Mouse (Mus musculus) intestine, embryonic 14.5 days (tissue): Measurements from ENCODE around the gene Taok2. TPM values are rescaled to one million over a fixed set of nuclear protein-coding genes. Genes with fewer than 3 reads are reported as not detected.

Source experiments
- ATAC-seq: fragments of 200-750 bp; cut with Nextera tagmentation; replicated peaks from 2 replicates; pipeline ENCODE4 v1.8.0; 2017; ENCODE audit warnings: low read depth, moderate number of reproducible peaks, moderate TSS enrichment, moderate library complexity; ENCODE audit not compliant: low FRiP score, low TSS enrichment
- DNase-seq: peaks from one replicate; pipeline ENCODE4 v3.0.0-alpha.2; 2018; ENCODE audit warnings: low spot score
- H3K27ac ChIP-seq: fragments of 300-500 bp; sonication (generic); 2 replicates; pipeline ENCODE4 v1.5.1; 2014; ENCODE audit warnings: low read depth, mild to moderate bottlenecking, control low read depth
- H3K27me3 ChIP-seq: fragments of 300-500 bp; sonication (generic); replicated peaks from 2 replicates; pipeline ENCODE4 v1.6.1; 2014; ENCODE audit warnings: low read length, control low read depth; ENCODE audit not compliant: control insufficient read depth, insufficient read depth
- H3K36me3 ChIP-seq: fragments of 300-500 bp; sonication (generic); 2 replicates; pipeline ENCODE4 v1.6.1; 2014; ENCODE audit warnings: low read length, control low read depth; ENCODE audit not compliant: control insufficient read depth, insufficient read depth
- H3K4me1 ChIP-seq: fragments of 300-500 bp; sonication (generic); replicated peaks from 2 replicates; pipeline ENCODE4 v1.6.1; 2014; ENCODE audit warnings: low read length, control low read depth, mixed read lengths; ENCODE audit not compliant: control insufficient read depth, insufficient read depth
- H3K4me2 ChIP-seq: fragments of 300-500 bp; sonication (generic); 2 replicates; pipeline ENCODE4 v1.6.1; 2014; ENCODE audit warnings: low read length
- H3K4me3 ChIP-seq: fragments of 300-500 bp; sonication (generic); 2 replicates; pipeline ENCODE4 v1.5.1; 2014; ENCODE audit warnings: low read depth, low read length, control low read depth, mixed read lengths
- H3K9ac ChIP-seq: fragments of 300-500 bp; sonication (generic); 2 replicates; pipeline ENCODE4 v1.6.1; 2014; ENCODE audit warnings: mild to moderate bottlenecking, low read length
- H3K9me3 ChIP-seq: fragments of 300-500 bp; sonication (generic); 2 replicates; pipeline ENCODE4 v1.6.1; 2016; ENCODE audit warnings: low read length, control low read depth; ENCODE audit not compliant: control insufficient read depth
- WGBS: fragments of 180-500 bp; shearing (Covaris S2); extraction: QIAGEN DNeasy Blood & Tissue Kit; methylation state at CpG from one replicate; pipeline ENCODE4 v1.1.7; 2014; 5-methylcytosine and 5-hydroxymethylcytosine counted together
- polyA plus RNA-seq: library from polyadenylated mRNA; unstranded; fragments of >200 nt; fragmentation: Nextera tagmentation; extraction: Ambion mirVana; gene quantifications from 2 replicates; pipeline ENCODE4 v1.2.1, GENCODE M21; 2014

The Taok2 gene
- polyA plus RNA-seq, 1 experiment from 2014 or later: 26.6 TPM

DNA sequence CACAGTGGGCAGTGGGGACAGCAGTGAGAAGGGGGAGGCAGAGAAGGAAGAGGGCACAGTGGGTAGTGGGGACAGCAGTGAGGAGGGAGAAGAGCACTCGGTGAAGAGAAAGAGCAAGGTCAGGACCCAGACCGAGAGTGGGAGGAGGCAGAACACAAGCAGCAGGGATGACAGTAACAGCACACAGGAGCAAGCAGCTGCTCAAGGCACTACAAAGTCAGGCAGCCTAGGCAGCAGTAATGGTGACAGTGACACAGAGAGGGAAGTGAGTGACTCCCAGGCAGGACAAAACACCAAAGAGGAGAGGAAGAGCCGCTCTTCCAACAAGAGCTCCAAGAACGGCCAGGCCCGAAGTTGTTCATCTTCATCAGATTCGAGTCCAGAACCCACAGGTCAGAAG, 20.7 kb downstream of the Taok2 start:
- WGBS: 61% methylated on average over 6 of the region's 6 CpGs
- DNase-seq (no peak), ATAC-seq (no peak)
- H3K4me3 ChIP-seq: peak overlapping the region; percentile 59
- H3K27me3 ChIP-seq: no peaks in the 10 kb centered on the region
- peaks cover 61% of the 10 kb centered on the region for H3K36me3 ChIP-seq
- H3K4me1 ChIP-seq: peaks cover 22% of the 10 kb centered on the region
- peak overlapping the region; percentile 61 for H3K4me2 ChIP-seq
- no peak overlapping the region for H3K27ac ChIP-seq
- H3K9ac ChIP-seq: peak overlapping the region; percentile 53; the same call in 1 of the 2 replicates
- H3K9me3 ChIP-seq: no peaks in the 10 kb centered on the region

DNA sequence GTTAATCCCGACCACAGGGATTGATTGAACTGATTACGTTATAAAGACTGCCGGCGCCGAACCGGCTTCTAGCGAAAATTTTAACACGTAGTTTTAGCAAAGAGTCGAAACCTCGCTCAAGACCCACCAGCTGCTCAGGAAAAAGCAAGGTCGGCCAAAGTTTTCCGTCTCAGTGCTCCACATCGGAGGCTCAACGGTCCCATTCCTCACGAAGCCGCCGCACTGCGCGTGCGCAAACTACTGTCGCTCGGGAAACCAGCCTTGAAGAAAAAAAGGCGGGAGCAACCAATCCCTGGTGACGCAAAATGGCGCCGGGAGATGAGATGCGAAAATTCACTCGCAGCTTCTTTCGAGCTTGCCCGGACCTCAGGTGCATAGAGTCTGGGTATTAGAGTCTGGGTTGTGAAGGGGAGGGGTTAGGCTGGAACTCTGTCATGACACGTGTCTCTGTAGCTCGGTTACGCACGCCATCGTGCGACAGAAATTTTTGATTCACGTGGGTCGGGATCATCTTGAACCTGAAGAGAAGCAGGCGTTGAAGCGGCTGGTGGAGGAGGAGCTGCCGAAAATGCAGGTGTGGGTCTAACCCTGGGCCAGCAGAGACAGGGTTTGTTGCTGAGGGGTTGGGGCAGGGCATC, 22.2 kb downstream of the Taok2 start, which contains the start of gene Ino80e:
Ino80e (minus strand) TSS at position 231 of the 638 bp plus-strand sequence.
- ATAC-seq (peak; percentile 80), DNase-seq (peak; percentile 95)
- H3K27me3 ChIP-seq: no peaks in the 10 kb centered on the region
- H3K9me3 ChIP-seq: no peaks in the 10 kb centered on the region
- peak within 1 kb of the TSS; percentile 79 for H3K27ac ChIP-seq
- H3K4me1 ChIP-seq: peaks cover 22% of the 10 kb centered on the region
- H3K4me3 ChIP-seq: peak within 1 kb of the TSS; percentile 59
- H3K9ac ChIP-seq: peak within 1 kb of the TSS; percentile 53
- 0% methylated on average over 41 of the region's 41 CpGs for WGBS
- peak within 1 kb of the TSS; percentile 61 for H3K4me2 ChIP-seq
- peaks cover 61% of the 10 kb centered on the region for H3K36me3 ChIP-seq

DNA sequence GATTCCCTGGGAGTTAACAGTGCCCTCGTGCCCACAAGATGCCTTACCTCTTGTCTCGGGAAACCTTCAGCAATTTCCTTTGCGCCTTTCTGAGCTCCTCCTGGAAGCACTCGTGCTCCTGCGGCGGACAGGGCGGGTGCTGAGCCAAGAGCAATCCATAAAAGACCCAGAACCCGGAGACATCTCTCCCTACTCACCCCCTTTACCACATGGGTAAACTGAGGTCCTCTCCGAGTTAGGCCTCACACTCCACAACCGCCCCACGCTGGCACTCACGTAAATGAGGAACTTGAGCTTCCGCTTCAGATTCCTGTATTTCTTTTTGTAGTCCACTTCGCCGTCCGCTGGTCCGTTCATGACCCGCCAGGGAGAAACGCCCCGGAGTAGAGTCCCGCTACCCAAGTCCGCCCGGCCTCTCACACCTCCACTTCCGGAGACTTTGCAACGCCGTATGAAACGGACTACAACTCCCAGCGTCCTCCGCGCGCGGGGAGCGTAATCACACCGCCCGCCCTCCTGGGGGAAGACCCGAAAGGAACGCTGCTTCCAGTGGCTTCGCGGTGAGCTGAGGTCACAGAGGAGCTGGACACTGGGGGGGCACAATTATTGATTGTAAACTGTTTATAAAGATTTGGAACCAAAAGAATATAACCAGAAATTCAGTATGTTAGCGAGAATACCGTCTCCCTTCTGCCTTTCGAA, 22.9 kb downstream of the Taok2 start, which contains the start of gene Hirip3:
Hirip3 (plus strand) TSS at position 544 of the 702 bp plus-strand sequence.
- Histone ChIP-seq H3K9ac (peak within 1 kb of the TSS; percentile 53), H3K27me3 (no peaks in the 10 kb centered on the region), H3K27ac (peak within 1 kb of the TSS; percentile 79), H3K4me2 (peak within 1 kb of the TSS; percentile 61), H3K4me3 (peak within 1 kb of the TSS; percentile 59), H3K36me3 (peaks cover 61% of the 10 kb centered on the region), H3K9me3 (no peaks in the 10 kb centered on the region), H3K4me1 (peaks cover 22% of the 10 kb centered on the region)
- DNase-seq: peak; percentile 97
- peak; percentile 88 for ATAC-seq
- under 1% methylated on average over 42 of the region's 42 CpGs for WGBS

GRCm38 (mm10) chr7:126860987-126861386, 23.5 kb downstream of the Taok2 start:
- Histone ChIP-seq H3K4me2 (peak overlapping the region; percentile 61), H3K27ac (no peak overlapping the region), H3K4me3 (peak overlapping the region; percentile 59), H3K27me3 (no peaks in the 10 kb centered on the region), H3K9ac (peak overlapping the region; percentile 53), H3K36me3 (peaks cover 61% of the 10 kb centered on the region), H3K9me3 (no peaks in the 10 kb centered on the region), H3K4me1 (peaks cover 22% of the 10 kb centered on the region)
- no peak for ATAC-seq
- 65% methylated on average over 5 of the region's 5 CpGs for whole genome bisulfite sequencing
- no peak for DNase-seq

DNA sequence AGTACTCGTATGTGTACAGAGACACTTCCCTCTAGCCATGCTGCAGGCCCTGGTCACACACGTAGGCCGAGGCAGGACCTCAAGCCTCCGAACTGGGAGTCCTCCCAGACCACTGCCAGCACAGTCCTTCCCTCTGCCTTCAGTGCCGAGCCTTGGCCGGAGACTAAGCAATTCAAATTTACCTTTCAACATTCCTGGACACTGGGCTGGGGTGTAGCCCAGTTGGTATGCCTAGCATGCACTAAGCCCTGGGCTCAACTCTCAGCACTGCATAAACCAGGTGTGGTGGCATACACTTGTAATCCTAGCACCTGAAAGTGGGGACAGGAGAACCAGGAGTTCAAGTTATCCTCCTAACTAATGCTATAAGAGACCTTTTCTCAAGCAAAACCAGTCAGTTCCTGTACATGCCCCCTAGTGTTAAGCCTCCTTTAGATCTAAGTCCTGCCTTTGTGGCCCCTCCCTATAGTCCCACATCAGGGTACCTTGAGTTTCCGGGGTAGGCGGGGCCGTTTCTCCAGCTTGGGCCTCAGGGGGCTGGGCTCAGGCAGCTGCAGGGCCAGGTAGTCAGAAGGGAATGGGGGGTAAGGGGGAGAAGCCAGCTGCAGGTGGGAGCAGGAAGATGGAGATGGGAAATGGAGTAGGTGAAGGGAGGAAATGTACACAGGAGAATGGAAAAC, 27.6 kb downstream of the Taok2 start:
- H3K27me3 ChIP-seq: no peaks in the 10 kb centered on the region
- ATAC-seq: no peak
- H3K4me2 ChIP-seq: no peak overlapping the region
- no peak overlapping the region for H3K9ac ChIP-seq
- no peak overlapping the region for H3K4me3 ChIP-seq
- 74% methylated on average over 9 of the region's 9 CpGs for WGBS
- no peaks in the 10 kb centered on the region for H3K9me3 ChIP-seq
- H3K36me3 ChIP-seq: peaks cover 77% of the 10 kb centered on the region
- H3K4me1 ChIP-seq: peaks cover 5% of the 10 kb centered on the region; the same call in 1 of the 2 replicates
- H3K27ac ChIP-seq: no peak overlapping the region
- no peak for DNase-seq

- 86% methylated on average over 3 of the region's 3 CpGs for WGBS
- H3K27me3 ChIP-seq: no peaks in the 10 kb centered on the region
- H3K4me1 ChIP-seq: no peaks in the 10 kb centered on the region
- no peak overlapping the region for H3K4me2 ChIP-seq
- DNase-seq (no peak), ATAC-seq (no peak)
- no peaks in the 10 kb centered on the region for H3K9me3 ChIP-seq
- no peak overlapping the region for H3K4me3 ChIP-seq
- no peak overlapping the region for H3K9ac ChIP-seq
- peaks cover 81% of the 10 kb centered on the region for H3K36me3 ChIP-seq
- no peak overlapping the region for H3K27ac ChIP-seq
Measured at GRCm38 (mm10) chr7:126855641-126856040, 28.9 kb downstream of the Taok2 start.

- DNase-seq (no peak), ATAC-seq (no peak)
- Histone ChIP-seq H3K9ac (no peak overlapping the region), H3K4me1 (0 out of 2 replicates have a peak, but pooled peaks cover 3% of the 10 kb centered on the region), H3K4me2 (no peak overlapping the region), H3K4me3 (no peak overlapping the region), H3K9me3 (no peaks in the 10 kb centered on the region), H3K27me3 (peaks cover 14% of the 10 kb centered on the region), H3K36me3 (peaks cover 70% of the 10 kb centered on the region), H3K27ac (no peak overlapping the region)
- WGBS: 88% methylated on average over 5 of the region's 5 CpGs
Measured at GRCm38 (mm10) chr7:126853454-126853853, 31.0 kb downstream of the Taok2 start.

- ATAC-seq: no peak
- no peak overlapping the region for H3K9ac ChIP-seq
- 54% methylated on average over 12 of the region's 12 CpGs for WGBS
Measured at GRCm38 (mm10) chr7:126851192-126851591, 33.3 kb downstream of the Taok2 start.

More at GRCm38 (mm10) chr7:126851192-126851591, 33.3 kb downstream of the Taok2 start:
- no peak for DNase-seq
- Histone ChIP-seq H3K4me1 (0 out of 2 replicates have a peak, but pooled peaks cover 10% of the 10 kb centered on the region), H3K27me3 (peaks cover 27% of the 10 kb centered on the region), H3K4me2 (no peak overlapping the region), H3K36me3 (peaks cover 47% of the 10 kb centered on the region), H3K9me3 (no peaks in the 10 kb centered on the region), H3K27ac (no peak overlapping the region), H3K4me3 (no peak overlapping the region)
